Mouse (Mus musculus) lung, adult 2 months (tissue): ENCODE measurements at regions not wholly inside any gene's neighbourhood (a gene's known extent, or its start where the extent isn't known, plus 50 kb on each side); places are given as distances from the start of the nearest gene placed in this dataset.

ENCODE experiments used
- CTCF ChIP-seq: fragments of 200-500 bp; IDR thresholded peaks from 2 replicates; pipeline ENCODE4 v1.5.1; 2011; ENCODE audit warnings: mild to moderate bottlenecking, low read length, control low read depth; ENCODE audit not compliant: insufficient read depth
- POLR2A ChIP-seq: fragments of 200-500 bp; IDR thresholded peaks from 2 replicates; pipeline ENCODE4 v1.6.1; 2011; ENCODE audit warnings: low read depth, mild to moderate bottlenecking, control low read depth, low read length, borderline replicate concordance; ENCODE audit errors: extremely low read depth

DNA sequence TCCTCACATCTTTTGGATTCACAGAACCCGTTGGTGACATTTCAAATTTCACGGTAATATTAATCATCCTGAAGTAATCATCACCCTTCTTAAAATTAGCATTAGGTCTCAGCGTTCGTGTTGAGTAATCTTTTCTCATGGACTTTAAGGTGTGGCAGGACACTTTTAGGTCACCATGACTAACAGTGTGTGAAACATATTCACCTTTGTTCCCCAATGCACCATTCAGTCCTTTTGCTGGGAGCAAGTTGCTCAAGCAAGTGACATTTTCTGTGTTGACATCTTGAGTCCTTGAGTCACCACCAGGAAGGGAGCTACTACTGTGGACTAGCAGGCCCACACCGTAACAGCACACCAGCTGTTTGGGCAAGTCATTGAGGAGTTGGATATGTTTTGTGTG lies 431.9 kb upstream of the Adamts16 start:
- TF ChIP-seq CTCF (no peak), POLR2A (no peak)
